Mouse (Mus musculus) liver, embryonic 11.5 days (tissue): ENCODE results near the gene Hsd17b13. TPM values are rescaled to one million over a fixed set of nuclear protein-coding genes. Genes with fewer than 3 reads are reported as not detected.
A peak's percentile ranks its signal among the peaks of the same experiment; 100 is the strongest.

Experiments used
- ATAC-seq: fragments of 200-750 bp; cut with Nextera tagmentation; replicated peaks from 2 replicates; pipeline ENCODE4 v1.8.0; 2017; ENCODE audit warnings: moderate number of reproducible peaks, mild to moderate bottlenecking, moderate TSS enrichment, moderate library complexity; ENCODE audit not compliant: low FRiP score
- DNase-seq: peaks from one replicate; pipeline ENCODE4 v3.0.0-alpha.2; 2017; ENCODE audit warnings: low spot score
- H3K27ac ChIP-seq: fragments of 300-500 bp; sonication (generic); 2 replicates; pipeline ENCODE4 v1.5.1; 2014; ENCODE audit warnings: mild to moderate bottlenecking, low read depth, low read length, control low read depth
- H3K27me3 ChIP-seq: fragments of 300-500 bp; sonication (generic); replicated peaks from 2 replicates; pipeline ENCODE4 v1.6.1; 2014; ENCODE audit warnings: low read length, mixed read lengths; ENCODE audit not compliant: control insufficient read depth, insufficient read depth
- H3K36me3 ChIP-seq: fragments of 300-500 bp; sonication (generic); 2 replicates; pipeline ENCODE4 v1.6.1; 2014; ENCODE audit warnings: mild to moderate bottlenecking, low read length, moderate library complexity, mixed read lengths; ENCODE audit not compliant: control insufficient read depth, insufficient read depth
- H3K4me1 ChIP-seq: fragments of 300-500 bp; sonication (generic); replicated peaks from 2 replicates; pipeline ENCODE4 v1.6.1; 2014; ENCODE audit warnings: low read length, mixed read lengths; ENCODE audit not compliant: control insufficient read depth, insufficient read depth
- H3K4me2 ChIP-seq: fragments of 300-500 bp; sonication (generic); 2 replicates; pipeline ENCODE4 v1.6.1; 2014; ENCODE audit warnings: mild to moderate bottlenecking, control low read depth, moderate library complexity
- H3K4me3 ChIP-seq: fragments of 300-500 bp; sonication (generic); 2 replicates; pipeline ENCODE4 v1.5.1; 2014; ENCODE audit warnings: low read depth, low read length, control low read depth
- H3K9ac ChIP-seq: fragments of 300-500 bp; sonication (generic); 2 replicates; pipeline ENCODE4 v1.6.1; 2014; ENCODE audit warnings: low read depth, low read length, control low read depth
- H3K9me3 ChIP-seq: fragments of 300-500 bp; sonication (generic); 2 replicates; pipeline ENCODE4 v1.6.1; 2016; ENCODE audit warnings: low read length, inconsistent platforms, mixed read lengths; ENCODE audit not compliant: control insufficient read depth
- WGBS: fragments of 180-500 bp; shearing (Covaris S2); extraction: QIAGEN DNeasy Blood & Tissue Kit; methylation state at CpG from one replicate; pipeline ENCODE4 v1.1.7; 2014; 5-methylcytosine and 5-hydroxymethylcytosine counted together
- polyA plus RNA-seq: library from polyadenylated mRNA; unstranded; fragments of >200 nt; fragmentation: Nextera tagmentation; extraction: Ambion mirVana; gene quantifications from 2 replicates; pipeline ENCODE4 v1.2.1, GENCODE M21; 2014

Gene Hsd17b13
- polyA plus RNA-seq, 1 experiment from 2014 or later: 0.32 TPM

- H3K4me3 ChIP-seq: no peak overlapping the region
- ATAC-seq: peak; percentile 66
- no peak overlapping the region for H3K4me2 ChIP-seq
- H3K36me3 ChIP-seq: no peaks in the 10 kb centered on the region
- no peaks in the 10 kb centered on the region for H3K27me3 ChIP-seq
- peaks cover 3% of the 10 kb centered on the region; the same call in 1 of the 2 replicates for H3K4me1 ChIP-seq
- 48% methylated on average over 3 of the region's 3 CpGs for WGBS
- no peak overlapping the region for H3K27ac ChIP-seq
- H3K9ac ChIP-seq: no peak overlapping the region
- no peaks in the 10 kb centered on the region for H3K9me3 ChIP-seq
- DNase-seq: no peak
These were observed 18.0 kb upstream of the Hsd17b13 start for GRCm38 (mm10) chr5:103995181-103995580.

GRCm38 (mm10) chr5:103994669-103995068 lies 17.5 kb upstream of the Hsd17b13 start:
- Histone ChIP-seq H3K4me1 (peaks cover 3% of the 10 kb centered on the region; the same call in 1 of the 2 replicates), H3K9ac (no peak overlapping the region), H3K27ac (no peak overlapping the region), H3K27me3 (no peaks in the 10 kb centered on the region), H3K4me2 (no peak overlapping the region), H3K9me3 (no peaks in the 10 kb centered on the region), H3K4me3 (no peak overlapping the region), H3K36me3 (no peaks in the 10 kb centered on the region)
- peak; percentile 88 for ATAC-seq
- WGBS: 56% methylated on average over 4 of the region's 4 CpGs
- no peak for DNase-seq

- H3K4me3 ChIP-seq: no peak overlapping the region
- no peak overlapping the region for H3K4me2 ChIP-seq
- no peak overlapping the region for H3K27ac ChIP-seq
- DNase-seq (no peak), ATAC-seq (peak; percentile 68)
- H3K27me3 ChIP-seq: no peaks in the 10 kb centered on the region
- WGBS: 79% methylated on average over 1 of the region's 1 CpGs
- no peaks in the 10 kb centered on the region for H3K9me3 ChIP-seq
- H3K36me3 ChIP-seq: no peaks in the 10 kb centered on the region
- peaks cover 3% of the 10 kb centered on the region; the same call in 1 of the 2 replicates for H3K4me1 ChIP-seq
- no peak overlapping the region for H3K9ac ChIP-seq
These were observed 16.4 kb upstream of the Hsd17b13 start for GRCm38 (mm10) chr5:103993601-103994000.

GRCm38 (mm10) chr5:103992831-103993230 lies 15.6 kb upstream of the Hsd17b13 start:
- no peak overlapping the region for H3K9ac ChIP-seq
- no peak for ATAC-seq
- H3K9me3 ChIP-seq: no peaks in the 10 kb centered on the region
- H3K27ac ChIP-seq: no peak overlapping the region
- no peak overlapping the region for H3K4me2 ChIP-seq
- H3K36me3 ChIP-seq: no peaks in the 10 kb centered on the region
- no peaks in the 10 kb centered on the region for H3K27me3 ChIP-seq
- peaks cover 3% of the 10 kb centered on the region; the same call in 1 of the 2 replicates for H3K4me1 ChIP-seq
- WGBS: 87% methylated on average over 9 of the region's 9 CpGs
- no peak for DNase-seq
- no peak overlapping the region for H3K4me3 ChIP-seq

- Histone ChIP-seq H3K9ac (no peak overlapping the region), H3K27ac (no peak overlapping the region)
- no peak for DNase-seq
These were observed 3.7 kb upstream of the Hsd17b13 start for GRCm38 (mm10) chr5:103980705-103981560.

GRCm38 (mm10) chr5:103977907-103978570 lies 829 bp upstream of the Hsd17b13 start:
- H3K9me3 ChIP-seq: no peaks in the 10 kb centered on the region
- no peaks in the 10 kb centered on the region for H3K4me1 ChIP-seq
- no peak overlapping the region for H3K4me2 ChIP-seq
- no peaks in the 10 kb centered on the region for H3K36me3 ChIP-seq
- no peak overlapping the region for H3K27ac ChIP-seq
- no peaks in the 10 kb centered on the region for H3K27me3 ChIP-seq
- DNase-seq (no peak), ATAC-seq (no peak)
- no peak overlapping the region for H3K9ac ChIP-seq
- 77% methylated on average over 7 of the region's 7 CpGs for WGBS
- no peak overlapping the region for H3K4me3 ChIP-seq

More at GRCm38 (mm10) chr5:103980705-103981560, 3.7 kb upstream of the Hsd17b13 start:
- ATAC-seq: no peak
- H3K4me2 ChIP-seq: no peak overlapping the region
- 83% methylated on average over 9 of the region's 9 CpGs for WGBS
- no peaks in the 10 kb centered on the region for H3K36me3 ChIP-seq
- H3K4me3 ChIP-seq: no peak overlapping the region
- H3K27me3 ChIP-seq: no peaks in the 10 kb centered on the region
- H3K9me3 ChIP-seq: no peaks in the 10 kb centered on the region
- no peaks in the 10 kb centered on the region for H3K4me1 ChIP-seq

- H3K4me1 ChIP-seq: no peaks in the 10 kb centered on the region
- no peaks in the 10 kb centered on the region for H3K9me3 ChIP-seq
- H3K36me3 ChIP-seq: no peaks in the 10 kb centered on the region
- no peaks in the 10 kb centered on the region; the same call in 1 of the 2 replicates for H3K27me3 ChIP-seq
- H3K27ac ChIP-seq: no peak overlapping the region
- no peak for ATAC-seq
- no peak overlapping the region for H3K9ac ChIP-seq
- H3K4me3 ChIP-seq: no peak overlapping the region
- H3K4me2 ChIP-seq: no peak overlapping the region
- DNase-seq: peak; percentile 17
- 59% methylated on average over 7 of the region's 7 CpGs for WGBS
These were observed 1.5 kb downstream of the Hsd17b13 start for GRCm38 (mm10) chr5:103975736-103976135.

GRCm38 (mm10) chr5:103972801-103973200 lies 4.4 kb downstream of the Hsd17b13 start:
- DNase-seq: peak; percentile 24
- H3K9me3 ChIP-seq: no peaks in the 10 kb centered on the region

More at GRCm38 (mm10) chr5:103972801-103973200, 4.4 kb downstream of the Hsd17b13 start:
- H3K4me3 ChIP-seq: no peak overlapping the region
- no peaks in the 10 kb centered on the region for H3K36me3 ChIP-seq
- peak overlapping the region; percentile 36; the same call in 1 of the 2 replicates for H3K4me2 ChIP-seq
- H3K4me1 ChIP-seq: no peaks in the 10 kb centered on the region
- no peak for ATAC-seq
- no peak overlapping the region for H3K9ac ChIP-seq
- no peaks in the 10 kb centered on the region; the same call in 1 of the 2 replicates for H3K27me3 ChIP-seq
- WGBS: 62% methylated on average over 13 of the region's 13 CpGs
- no peak overlapping the region for H3K27ac ChIP-seq
